Mouse (Mus musculus) spleen, adult 2 months (tissue): ENCODE results near the gene Stbd1.

Experiments
- CTCF ChIP-seq: fragments of 200-500 bp; IDR thresholded peaks from 2 replicates; pipeline ENCODE4 v1.5.1; 2011; ENCODE audit warnings: mild to moderate bottlenecking, inconsistent platforms; ENCODE audit not compliant: insufficient read depth, insufficient read length, insufficient replicate concordance; ENCODE audit errors: extremely low read depth
- POLR2A ChIP-seq: fragments of 200-500 bp; IDR thresholded peaks from 2 replicates; pipeline ENCODE4 v1.6.1; 2011; ENCODE audit warnings: low read depth, low read length, inconsistent platforms

DNA sequence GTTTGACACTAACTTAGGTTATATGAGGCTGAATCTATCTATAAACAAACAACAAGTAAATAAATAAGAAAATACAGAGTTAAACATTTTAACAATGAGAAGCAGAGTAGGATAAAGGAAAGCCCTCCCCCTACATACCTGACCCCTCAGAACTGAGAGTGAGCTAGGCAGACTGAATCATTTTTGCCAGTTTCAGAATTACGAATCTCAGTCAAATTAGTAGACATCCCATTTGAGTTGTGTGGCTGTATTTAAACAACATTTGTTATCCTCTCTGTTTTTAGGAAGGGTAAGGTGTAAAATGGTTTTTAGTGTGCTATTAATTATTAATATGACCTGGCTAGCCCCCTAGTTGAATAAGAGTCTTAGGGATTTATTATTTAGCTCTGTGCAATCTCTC is 45.3 kb upstream of the Stbd1 start:
- TF ChIP-seq CTCF (no peak), POLR2A (no peak)
